Mouse (Mus musculus) liver, adult 2 months (tissue): ENCODE measurements at regions not wholly inside any gene's neighbourhood (a gene's known extent, or its start where the extent isn't known, plus 50 kb on each side); places are given as distances from the start of the nearest gene placed in this dataset.

ENCODE experiments used
- CTCF ChIP-seq: fragments of 200-500 bp; IDR thresholded peaks from 2 replicates; pipeline ENCODE4 v1.5.1; 2011; ENCODE audit warnings: low read depth, low read length, control low read depth
- POLR2A ChIP-seq: fragments of 200-500 bp; IDR thresholded peaks from 2 replicates; pipeline ENCODE4 v1.6.1; 2011; ENCODE audit warnings: low read length, control low read depth; ENCODE audit not compliant: insufficient read depth; ENCODE audit errors: extremely low read depth

DNA sequence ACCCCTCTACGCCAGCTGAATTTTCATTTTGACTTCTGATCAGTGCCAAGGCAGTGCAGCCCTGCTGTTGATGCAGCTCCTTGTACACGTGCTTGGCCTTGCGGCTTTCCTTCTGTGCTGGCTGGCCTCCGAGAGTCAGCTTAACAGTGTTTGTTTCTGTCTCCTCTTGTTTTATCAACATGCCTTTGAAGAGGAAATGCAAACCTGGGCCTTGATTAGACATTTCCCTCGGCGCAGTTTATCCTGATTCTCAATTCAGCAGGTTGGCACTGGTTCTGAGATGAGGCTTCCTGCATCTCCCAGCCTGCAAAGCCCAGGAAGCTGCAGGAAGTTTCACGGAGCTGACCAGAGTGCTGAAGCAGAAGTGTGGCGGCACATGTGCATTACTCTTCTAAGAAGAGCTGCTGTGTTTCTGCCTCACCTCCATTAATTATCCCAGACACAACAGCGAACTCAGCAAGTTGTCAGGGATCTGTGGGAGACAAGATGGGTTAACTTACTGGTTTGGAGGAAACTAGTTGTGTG, 184.4 kb upstream of the Rbfox1 start:
- TF ChIP-seq CTCF (no peak), POLR2A (no peak)
